Mouse (Mus musculus): Measurements from ENCODE around the gene Trat1.

Trat1 gene

DNA sequence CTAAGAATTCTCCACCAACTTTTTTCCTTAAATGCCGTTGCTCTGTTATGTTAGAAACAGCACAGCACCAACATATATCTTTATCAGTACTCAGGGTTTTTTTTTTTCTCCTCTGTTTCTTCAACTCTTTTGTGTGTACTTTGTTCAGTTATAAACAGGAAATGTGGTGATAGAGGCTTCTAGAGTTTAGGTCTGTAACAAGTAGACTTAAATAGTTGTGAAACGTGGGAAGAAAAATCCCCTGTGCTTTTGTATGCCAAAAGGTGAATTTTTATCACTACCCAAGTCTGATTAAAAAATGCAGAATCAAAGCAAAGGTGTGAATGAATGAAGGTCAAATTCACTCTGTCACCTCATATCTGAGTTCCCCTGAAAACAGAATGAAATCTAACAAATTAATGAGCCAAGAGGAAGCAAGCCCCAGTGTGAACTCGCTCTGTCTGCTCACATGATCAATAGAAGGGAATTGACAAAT, at the start of gene Trat1:
Gene Trat1, minus strand, starts transcription at position 51 of the 475 bp plus-strand sequence.
- DNase-seq (ENCODE audit: low read depth, low spot score) = no peak

- DNase-seq (ENCODE audit: low read depth, low spot score) = no peak
Observed at GRCm38 (mm10) chr16:48818524-48818923, 46.7 kb upstream of the Trat1 start.

- no peak for DNase-seq (ENCODE audit: low read depth, low spot score)
Observed at GRCm38 (mm10) chr16:48816695-48817094, 44.9 kb upstream of the Trat1 start, which contains the start of gene Retnlb. TSS of gene Retnlb (plus strand) at chr16:48816856.

- DNase-seq (ENCODE audit: low read depth, low spot score) = no peak
Observed at GRCm38 (mm10) chr16:48811881-48812436, 40.1 kb upstream of the Trat1 start.

DNA sequence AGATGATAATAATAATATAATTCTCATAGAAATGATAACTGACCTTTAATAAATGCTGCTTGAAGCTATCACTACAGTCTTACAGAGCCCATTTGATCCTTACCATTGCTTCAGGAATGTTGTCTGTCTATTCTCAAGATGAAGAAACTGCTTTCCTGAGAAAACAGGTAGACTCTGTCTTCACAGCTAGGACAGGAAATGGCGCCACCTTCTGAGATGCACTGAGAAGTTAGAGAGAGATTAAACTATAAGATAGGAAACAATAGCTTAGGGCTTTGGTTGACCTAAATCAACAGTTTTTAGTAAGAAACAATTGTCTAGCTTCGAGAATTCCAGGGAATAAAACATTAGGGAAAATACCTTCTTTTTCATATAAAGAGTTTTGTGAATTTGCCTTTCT, 37.6 kb upstream of the Trat1 start:
- DNase-seq (ENCODE audit: low read depth, low spot score) = no peak

DNA sequence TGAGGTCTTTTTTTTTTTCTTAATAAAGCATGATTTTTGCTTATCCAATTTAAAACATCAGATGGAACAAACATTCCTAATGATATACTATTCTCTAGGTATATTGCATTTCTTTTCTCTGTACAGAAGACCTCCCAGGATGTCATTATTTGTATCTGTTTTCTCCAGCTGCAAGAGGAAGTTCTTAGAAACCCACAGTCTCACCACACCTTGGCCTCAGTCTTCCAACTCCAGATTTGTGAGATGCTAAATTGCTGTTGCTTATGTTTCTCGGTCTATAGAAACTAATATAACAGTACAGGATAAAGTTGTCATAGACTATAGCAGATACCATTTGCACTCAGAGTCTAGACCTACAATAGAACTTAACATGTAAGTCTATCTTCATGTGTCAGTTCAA, 34.7 kb upstream of the Trat1 start:
- no peak for DNase-seq (ENCODE audit: low read depth, low spot score)

DNA sequence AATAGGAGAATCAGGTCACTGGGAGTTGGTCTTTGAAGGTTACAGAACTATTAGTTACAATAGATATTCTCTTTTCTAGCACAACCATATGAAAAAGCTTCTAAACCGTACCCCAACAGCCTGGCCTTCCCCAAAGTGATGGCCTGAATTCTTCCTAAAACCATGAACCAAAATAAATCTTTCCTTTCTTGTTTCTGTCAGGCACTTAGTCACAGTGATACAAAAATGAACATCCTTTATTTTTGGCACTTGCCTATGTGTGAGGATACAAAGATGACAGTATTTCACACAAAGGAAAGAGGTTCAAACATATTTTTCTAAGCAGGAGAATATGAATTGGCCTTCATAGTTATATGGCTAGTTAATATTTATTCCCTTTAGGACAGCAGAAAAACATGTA, 33.6 kb upstream of the Trat1 start:
- no peak for DNase-seq (ENCODE audit: low read depth, low spot score)

DNA sequence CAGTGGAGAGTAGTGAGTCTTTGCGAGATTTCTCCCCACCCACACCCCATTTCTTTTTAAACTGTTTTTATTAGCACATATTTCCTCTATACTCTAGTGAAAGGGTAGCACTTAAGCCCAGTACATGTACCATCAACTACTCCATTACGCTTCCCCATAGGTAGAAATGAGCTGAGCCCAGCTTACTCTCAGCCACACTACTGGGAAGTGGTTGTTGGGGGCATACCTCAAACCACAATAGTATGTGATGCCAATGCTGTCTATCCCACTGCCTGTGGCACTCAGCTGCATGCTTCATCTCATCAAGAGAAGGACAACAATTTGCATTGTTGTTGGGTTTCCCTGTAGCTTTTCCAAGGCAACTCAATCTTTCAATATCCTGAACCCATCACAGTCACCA, 29.1 kb upstream of the Trat1 start:
- no peak for DNase-seq (ENCODE audit: low read depth, low spot score)

GRCm38 (mm10) chr16:48799470-48799869, 27.6 kb upstream of the Trat1 start:
- no peak for DNase-seq (ENCODE audit: low read depth, low spot score)

GRCm38 (mm10) chr16:48798285-48798684, 26.5 kb upstream of the Trat1 start:
- no peak for DNase-seq (ENCODE audit: low read depth, low spot score)

DNA sequence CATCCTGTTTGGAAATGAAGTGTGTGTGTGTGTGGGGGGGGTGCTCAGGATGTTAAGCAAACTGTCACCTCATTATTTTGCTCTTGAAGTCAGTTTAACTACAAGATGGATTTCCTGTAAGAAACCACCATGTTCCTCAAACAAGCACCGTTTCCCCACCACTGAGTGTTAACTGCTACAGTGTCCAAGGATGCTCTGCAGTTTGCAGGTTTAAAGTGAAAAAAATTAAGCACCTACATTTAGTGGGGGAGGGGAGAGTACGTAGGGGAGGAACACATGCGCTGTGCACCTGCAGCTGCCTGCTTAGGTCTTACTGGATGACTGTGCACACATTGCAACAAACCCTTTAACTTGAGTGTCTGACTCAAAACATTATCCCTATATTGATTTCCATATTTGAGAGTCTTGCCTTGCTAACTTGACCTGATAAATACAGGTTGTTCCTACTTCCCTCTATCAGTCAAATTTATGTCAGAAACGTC, 16.9 kb upstream of the Trat1 start:
- DNase-seq (ENCODE audit: low read depth, low spot score) = no peak

- DNase-seq (ENCODE audit: low read depth, low spot score) = no peak
Observed at GRCm38 (mm10) chr16:48786258-48786657, 14.4 kb upstream of the Trat1 start.

- DNase-seq (ENCODE audit: low read depth, low spot score) = no peak
Observed at GRCm38 (mm10) chr16:48777254-48777653, 5.4 kb upstream of the Trat1 start.

GRCm38 (mm10) chr16:48769183-48769582, 2.6 kb downstream of the Trat1 start:
- DNase-seq (ENCODE audit: low read depth, low spot score) = no peak

DNA sequence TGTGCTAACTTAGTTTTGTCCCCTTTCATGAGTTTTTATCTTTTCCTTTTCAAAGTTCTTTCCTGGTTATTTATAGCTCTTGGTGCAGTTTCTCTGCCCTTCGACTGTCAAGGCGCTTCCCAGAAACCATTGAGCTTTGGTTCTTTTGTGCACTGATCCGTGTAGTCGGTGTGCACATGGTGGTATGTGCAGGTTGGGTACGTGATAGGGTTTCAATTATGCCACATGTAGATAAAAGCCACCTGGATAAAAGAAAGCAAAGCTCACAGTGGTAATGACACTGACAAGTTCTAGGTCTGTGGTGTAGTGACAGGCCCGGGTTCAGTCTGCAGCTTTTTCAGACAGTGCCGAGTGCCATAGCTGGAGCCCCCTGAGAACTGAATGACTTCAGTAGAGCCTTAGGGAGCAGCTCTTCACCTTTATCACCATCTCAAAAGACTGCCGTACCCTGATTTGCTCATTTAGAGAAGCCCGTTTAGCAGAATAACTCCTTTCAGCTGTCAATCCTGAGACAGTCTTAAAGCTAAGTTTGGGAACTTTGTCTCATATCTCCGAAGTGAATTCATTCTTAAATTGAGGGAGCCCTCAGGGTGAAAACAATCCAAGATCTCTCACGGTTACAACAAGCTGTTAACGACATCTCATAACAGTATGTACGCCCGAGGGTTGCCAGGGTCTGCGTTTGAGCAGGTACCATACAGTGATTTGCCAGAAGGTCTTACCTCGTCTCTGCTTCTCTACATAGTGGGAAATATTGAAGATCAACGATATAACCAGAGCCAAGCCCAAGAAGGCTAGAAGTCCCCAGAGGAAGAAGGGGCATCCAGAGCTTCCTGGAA, 11.0 kb downstream of the Trat1 start:
- DNase-seq (ENCODE audit: low read depth, low spot score) = no peak

GRCm38 (mm10) chr16:48750145-48750827, 21.5 kb downstream of the Trat1 start:
- no peak for DNase-seq (ENCODE audit: low read depth, low spot score)

- DNase-seq (ENCODE audit: low read depth, low spot score) = no peak
Observed at GRCm38 (mm10) chr16:48745418-48745817, 26.4 kb downstream of the Trat1 start.

- DNase-seq (ENCODE audit: low read depth, low spot score) = no peak
Observed at GRCm38 (mm10) chr16:48745011-48745410, 26.8 kb downstream of the Trat1 start.

GRCm38 (mm10) chr16:48741549-48741948, 30.3 kb downstream of the Trat1 start:
- no peak for DNase-seq (ENCODE audit: low read depth, low spot score)

GRCm38 (mm10) chr16:48739974-48740373, 31.8 kb downstream of the Trat1 start:
- no peak for DNase-seq (ENCODE audit: low read depth, low spot score)

- no peak for DNase-seq (ENCODE audit: low read depth, low spot score)
Observed at GRCm38 (mm10) chr16:48738429-48738828, 33.4 kb downstream of the Trat1 start.

- DNase-seq (ENCODE audit: low read depth, low spot score) = no peak
Observed at GRCm38 (mm10) chr16:48736890-48737289, 34.9 kb downstream of the Trat1 start.
